Mouse (Mus musculus) MEL (cell line): ENCODE data around the gene Dnajb14. TPM values are rescaled to one million over a fixed set of nuclear protein-coding genes. Genes with fewer than 3 reads are reported as not detected.

Experiments used
- DNase-seq: peaks from one replicate; pipeline ENCODE4 v3.0.0; 2011; ENCODE audit warnings: low read depth, low spot score
- H3K27ac ChIP-seq: 2 replicates; pipeline ENCODE4 v1.5.1; 2012; ENCODE audit warnings: low read depth, mild to moderate bottlenecking, control low read depth, low read length, moderate library complexity; ENCODE audit not compliant: control insufficient read depth
- H3K27me3 ChIP-seq, 2 experiments: fragments of 150-350 bp in 1 of 2; sonication (generic) in 1 of 2; 2 replicates each; pipeline ENCODE4 v1.6.1; 2012; ENCODE audit warnings: low read length in 2 of 2, mild to moderate bottlenecking in 2 of 2, improper control_type of control experiment in 1 of 2, moderate library complexity in 1 of 2; ENCODE audit not compliant: insufficient read depth in 2 of 2, control insufficient read depth in 1 of 2
- H3K36me3 ChIP-seq, 2 experiments: 2 replicates each; pipeline ENCODE4 v1.6.1; 2012 to 2014; ENCODE audit warnings: low read length in 2 of 2, improper control_type of control experiment in 1 of 2, inconsistent platforms in 1 of 2, mild to moderate bottlenecking in 1 of 2; ENCODE audit not compliant: insufficient read depth in 2 of 2, control insufficient read depth in 1 of 2
- H3K4me1 ChIP-seq, 2 experiments: fragments of 150-350 bp in 1 of 2; sonication (generic) in 1 of 2; 2 replicates each; pipeline ENCODE4 v1.6.1; 2012; ENCODE audit warnings: low read length in 2 of 2, improper control_type of control experiment in 1 of 2, mild to moderate bottlenecking in 1 of 2; ENCODE audit not compliant: insufficient read depth in 2 of 2, control insufficient read depth in 1 of 2
- H3K4me3 ChIP-seq, 2 experiments: fragments of 150-350 bp in 1 of 2; sonication (generic) in 1 of 2; 2 replicates each; pipeline ENCODE4 v1.5.1; 2012; ENCODE audit warnings: low read depth in 2 of 2, low read length in 2 of 2, mild to moderate bottlenecking in 2 of 2, moderate library complexity in 2 of 2, control low read depth in 1 of 2, improper control_type of control experiment in 1 of 2; ENCODE audit not compliant: control insufficient read depth in 1 of 2, insufficient read depth in 1 of 2
- H3K79me2 ChIP-seq: 2 replicates; pipeline ENCODE4 v1.6.1; 2012; ENCODE audit warnings: mild to moderate bottlenecking, low read length, moderate library complexity; ENCODE audit not compliant: control insufficient read depth, poor library complexity, insufficient read depth
- H3K9ac ChIP-seq: 2 replicates; pipeline ENCODE4 v1.6.1; 2012; ENCODE audit warnings: low read depth, mild to moderate bottlenecking, control low read depth, low read length, moderate library complexity; ENCODE audit not compliant: control insufficient read depth, poor library complexity, severe bottlenecking
- H3K9me3 ChIP-seq: fragments of 150-350 bp; sonication (generic); replicated peaks from 2 replicates; pipeline ENCODE4 v1.6.1; 2012; ENCODE audit warnings: mild to moderate bottlenecking, low read length, improper control_type of control experiment, moderate library complexity; ENCODE audit not compliant: insufficient read depth
- CHD1 ChIP-seq: IDR thresholded peaks from 2 replicates; pipeline ENCODE4 v1.6.1; 2012; ENCODE audit warnings: low read depth, mild to moderate bottlenecking, inconsistent platforms, low read length, improper control_type of control experiment
- CTCF ChIP-seq, 3 experiments: IDR thresholded peaks in 2 of 3; conservative IDR thresholded peaks in 1 of 3; 2 replicates each; pipeline ENCODE4 v1.5.1; 2011 to 2012; ENCODE audit warnings: low read length in 3 of 3, low read depth in 2 of 3, mild to moderate bottlenecking in 2 of 3, improper control_type of control experiment in 1 of 3, inconsistent platforms in 1 of 3, mixed read lengths in 1 of 3, moderate library complexity in 1 of 3; ENCODE audit not compliant: control insufficient read depth in 1 of 3, insufficient read depth in 1 of 3, poor library complexity in 1 of 3, severe bottlenecking in 1 of 3
- ETS1 ChIP-seq: IDR thresholded peaks from 2 replicates; pipeline ENCODE4 v1.6.1; 2012; ENCODE audit warnings: low read depth, mild to moderate bottlenecking, inconsistent platforms, low read length, improper control_type of control experiment, moderate library complexity
- GABPA ChIP-seq: IDR thresholded peaks from 2 replicates; pipeline ENCODE4 v1.6.1; 2012; ENCODE audit warnings: low read depth, mild to moderate bottlenecking, inconsistent platforms, low read length, improper control_type of control experiment, moderate library complexity
- JUND ChIP-seq: IDR thresholded peaks from 2 replicates; pipeline ENCODE4 v1.6.1; 2011; ENCODE audit warnings: low read depth, mild to moderate bottlenecking, improper control_type of control experiment, low read length
- MAX ChIP-seq: IDR thresholded peaks from 2 replicates; pipeline ENCODE4 v1.6.1; 2011; ENCODE audit warnings: low read length, improper control_type of control experiment
- MAZ ChIP-seq: IDR thresholded peaks from 2 replicates; pipeline ENCODE4 v1.6.1; 2012; ENCODE audit warnings: low read depth, mild to moderate bottlenecking, inconsistent platforms, low read length, improper control_type of control experiment
- NELFE ChIP-seq: IDR thresholded peaks from 2 replicates; pipeline ENCODE4 v1.6.1; 2011; ENCODE audit warnings: low read depth, low read length, improper control_type of control experiment
- NRF1 ChIP-seq: IDR thresholded peaks from 2 replicates; pipeline ENCODE4 v1.6.1; 2014; ENCODE audit warnings: low read depth, mild to moderate bottlenecking, inconsistent platforms, low read length, improper control_type of control experiment, moderate library complexity; ENCODE audit not compliant: poor library complexity, insufficient read depth, severe bottlenecking
- POLR2A ChIP-seq, 2 experiments: IDR thresholded peaks; 2 replicates each; pipeline ENCODE4 v1.6.1; 2011 to 2012; ENCODE audit warnings: low read length in 2 of 2, mild to moderate bottlenecking in 2 of 2, control low read depth in 1 of 2, improper control_type of control experiment in 1 of 2, low read depth in 1 of 2, moderate library complexity in 1 of 2; ENCODE audit not compliant: control insufficient read depth in 1 of 2, insufficient read depth in 1 of 2, poor library complexity in 1 of 2
- POLR2AphosphoS2 ChIP-seq: IDR thresholded peaks from 2 replicates; pipeline ENCODE4 v1.6.1; 2011; ENCODE audit warnings: low read length, improper control_type of control experiment
- RAD21 ChIP-seq: IDR thresholded peaks from 2 replicates; pipeline ENCODE4 v1.6.1; 2011; ENCODE audit warnings: mild to moderate bottlenecking, low read depth, low read length, improper control_type of control experiment
- SMC3 ChIP-seq: IDR thresholded peaks from 2 replicates; pipeline ENCODE4 v1.6.1; 2011; ENCODE audit warnings: low read depth, low read length, improper control_type of control experiment
- TCF12 ChIP-seq: IDR thresholded peaks from 2 replicates; pipeline ENCODE4 v1.6.1; 2014; ENCODE audit warnings: low read depth, mild to moderate bottlenecking, inconsistent platforms, low read length, improper control_type of control experiment, moderate library complexity
- USF1 ChIP-seq: IDR thresholded peaks from 2 replicates; pipeline ENCODE4 v1.6.1; 2014; ENCODE audit warnings: low read depth, mild to moderate bottlenecking, inconsistent platforms, low read length, improper control_type of control experiment, moderate library complexity
- USF2 ChIP-seq, 2 experiments: IDR thresholded peaks; 2 replicates each; pipeline ENCODE4 v1.6.1; 2011 to 2012; ENCODE audit warnings: improper control_type of control experiment in 2 of 2, low read length in 2 of 2, borderline replicate concordance in 1 of 2, inconsistent platforms in 1 of 2, low read depth in 1 of 2, mild to moderate bottlenecking in 1 of 2; ENCODE audit not compliant: insufficient read depth in 1 of 2
- ZC3H11A ChIP-seq: IDR thresholded peaks from 2 replicates; pipeline ENCODE4 v1.6.1; 2012; ENCODE audit warnings: low read depth, mild to moderate bottlenecking, inconsistent platforms, low read length, improper control_type of control experiment
- ZKSCAN1 ChIP-seq: IDR thresholded peaks from 2 replicates; pipeline ENCODE4 v1.6.1; 2012; ENCODE audit warnings: low read depth, mild to moderate bottlenecking, inconsistent platforms, low read length, improper control_type of control experiment, moderate library complexity
- ZMIZ1 ChIP-seq: IDR thresholded peaks from 2 replicates; pipeline ENCODE4 v1.6.1; 2012; ENCODE audit warnings: low read depth, mild to moderate bottlenecking, inconsistent platforms, low read length, improper control_type of control experiment, moderate library complexity
- ZNF384 ChIP-seq: IDR thresholded peaks from 2 replicates; pipeline ENCODE4 v1.6.1; 2012; ENCODE audit warnings: low read depth, mild to moderate bottlenecking, inconsistent platforms, low read length, improper control_type of control experiment
- polyA plus RNA-seq, 2 experiments: library from polyadenylated mRNA; stranded (reverse) in 1 of 2; unstranded in 1 of 2; fragments of >175 nt in 1 of 2; fragments of >200 nt in 1 of 2; gene quantifications; 2 replicates each; pipeline versions ENCODE4 v1.2.1 to v1.2.4; 2012; ENCODE audit warnings: low replicate concordance in 2 of 2, low read depth in 1 of 2; ENCODE audit not compliant: insufficient read length in 2 of 2, insufficient read depth in 1 of 2, missing spikeins in 1 of 2
- total RNA-seq: library from RNA; depleted of rRNA; stranded (reverse); fragments of 300-350 nt; gene quantifications from 2 replicates; pipeline ENCODE4 v1.2.3, GENCODE M21; 2012

The Dnajb14 gene
- total and polyA plus RNA-seq, 3 experiments = 4.2 to 6.1 TPM; not detected in 1

DNA sequence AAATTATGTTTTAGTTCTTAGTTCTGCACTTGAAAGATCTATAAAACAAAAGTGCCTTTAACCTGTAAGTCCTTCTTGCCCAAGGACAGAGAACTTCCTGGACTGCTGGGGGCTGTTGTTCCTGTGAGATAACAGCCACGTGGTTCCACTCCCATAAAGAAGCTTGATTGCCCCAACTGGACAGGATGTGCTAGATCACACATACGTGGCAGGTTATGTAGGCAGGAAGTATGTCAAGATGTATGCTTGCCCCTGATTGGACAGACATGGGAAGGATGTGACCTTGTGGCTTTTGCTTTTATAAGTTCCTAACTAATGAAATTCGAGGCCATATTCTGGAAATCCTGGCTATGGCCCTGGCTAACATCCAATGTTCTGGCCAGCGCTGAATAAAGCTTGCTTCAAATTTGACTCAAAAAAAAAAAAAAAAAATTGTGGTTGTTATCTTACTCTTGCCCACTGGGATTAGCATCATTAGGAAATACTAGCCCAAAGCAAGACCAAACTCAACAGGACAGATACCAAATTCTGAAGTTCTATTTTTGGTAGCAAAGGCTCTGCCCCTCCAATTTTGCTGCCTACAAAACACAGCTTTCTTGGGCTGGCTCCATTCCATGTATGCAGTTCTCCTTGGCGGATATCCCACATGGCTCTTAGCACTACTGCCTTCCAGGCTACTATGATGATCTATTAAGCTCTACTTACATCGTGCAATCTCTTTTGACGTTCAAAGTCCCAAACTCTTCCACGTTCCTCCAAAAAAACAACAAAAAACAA lies 6.9 kb upstream of the Dnajb14 start (continued):
- TF ChIP-seq ETS1 (no peak), SMC3 (no peak)

DNA sequence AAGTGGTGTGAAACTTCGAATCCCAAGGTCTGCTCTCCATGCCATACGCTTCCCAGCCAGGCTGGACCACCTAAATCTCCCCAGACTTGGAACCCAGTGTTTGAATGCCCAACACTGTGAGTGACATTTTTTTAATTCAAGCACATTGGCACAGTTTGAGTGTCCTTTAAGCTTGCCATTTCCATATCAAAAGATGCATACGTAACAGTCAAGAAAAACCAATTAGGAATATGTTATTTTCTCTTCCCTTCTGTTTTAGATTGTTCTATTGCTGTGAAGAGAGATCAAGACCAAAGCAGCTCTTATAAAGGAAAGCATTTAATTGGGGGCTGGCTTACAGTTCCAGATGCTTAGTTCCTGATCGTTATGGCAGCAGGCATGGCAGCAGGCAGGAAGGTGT lies 6.0 kb upstream of the Dnajb14 start:
- TF ChIP-seq CHD1 (no peak), ZMIZ1 (no peak)
- H3K79me2 ChIP-seq = peaks cover 17% of the 10 kb centered on the region

DNA sequence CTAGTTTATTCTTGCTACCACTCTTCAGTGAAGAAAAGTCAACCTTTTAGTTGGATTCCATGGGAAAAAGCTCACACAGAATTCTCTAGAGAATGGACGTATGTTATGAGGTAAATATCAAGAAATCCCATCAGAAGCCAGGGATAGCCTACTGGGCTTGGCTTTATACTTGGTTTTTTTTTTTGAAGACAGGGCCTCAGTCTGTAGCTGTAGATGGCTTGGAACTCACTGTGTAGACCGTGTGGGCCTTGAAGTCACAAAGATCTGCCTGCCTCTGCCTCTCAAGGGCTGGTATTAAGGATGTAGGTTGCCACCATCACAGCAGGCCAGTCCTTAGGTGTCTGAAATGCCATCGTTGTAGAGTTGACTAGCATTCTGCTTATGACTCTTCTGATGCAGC lies 4.9 kb upstream of the Dnajb14 start:
- TF ChIP-seq ZNF384 (peak; percentile 79), USF2 (IDR thresholded peaks at IDR 0.05; ENCODE audit: borderline replicate concordance in 1 of 2, insufficient read depth in 1 of 2, low read depth in 1 of 2, low read length in 2 of 2) (no peak)
- Histone ChIP-seq H3K79me2 (peaks cover 25% of the 10 kb centered on the region), H3K27me3 (no peaks in the 10 kb centered on the region), H3K4me3 (peak overlapping the region in 1 of 2 experiments; percentile 43; a peak in 1 of 4 replicates), H3K4me1 (peaks cover 9 to 18% of the 10 kb centered on the region in 2 experiments), H3K36me3 (peaks cover 3 to 33% of the 10 kb centered on the region in 2 experiments), H3K9ac (peak overlapping the region; percentile 96; the same call in 1 of the 2 replicates), H3K9me3 (no peaks in the 10 kb centered on the region), H3K27ac (peak overlapping the region; percentile 31; the same call in 1 of the 2 replicates)
- no peak for DNase-seq

More for the DNA sequence above, 6.0 kb upstream of the Dnajb14 start:
- no peak overlapping the region for H3K4me3 ChIP-seq
- peaks cover 9 to 18% of the 10 kb centered on the region in 2 experiments for H3K4me1 ChIP-seq
- H3K27ac ChIP-seq = no peak overlapping the region
- no peaks in the 10 kb centered on the region for H3K9me3 ChIP-seq
- DNase-seq = no peak
- no peak overlapping the region for H3K9ac ChIP-seq
- peaks cover 3 to 30% of the 10 kb centered on the region in 2 experiments for H3K36me3 ChIP-seq
- no peaks in the 10 kb centered on the region for H3K27me3 ChIP-seq

DNA sequence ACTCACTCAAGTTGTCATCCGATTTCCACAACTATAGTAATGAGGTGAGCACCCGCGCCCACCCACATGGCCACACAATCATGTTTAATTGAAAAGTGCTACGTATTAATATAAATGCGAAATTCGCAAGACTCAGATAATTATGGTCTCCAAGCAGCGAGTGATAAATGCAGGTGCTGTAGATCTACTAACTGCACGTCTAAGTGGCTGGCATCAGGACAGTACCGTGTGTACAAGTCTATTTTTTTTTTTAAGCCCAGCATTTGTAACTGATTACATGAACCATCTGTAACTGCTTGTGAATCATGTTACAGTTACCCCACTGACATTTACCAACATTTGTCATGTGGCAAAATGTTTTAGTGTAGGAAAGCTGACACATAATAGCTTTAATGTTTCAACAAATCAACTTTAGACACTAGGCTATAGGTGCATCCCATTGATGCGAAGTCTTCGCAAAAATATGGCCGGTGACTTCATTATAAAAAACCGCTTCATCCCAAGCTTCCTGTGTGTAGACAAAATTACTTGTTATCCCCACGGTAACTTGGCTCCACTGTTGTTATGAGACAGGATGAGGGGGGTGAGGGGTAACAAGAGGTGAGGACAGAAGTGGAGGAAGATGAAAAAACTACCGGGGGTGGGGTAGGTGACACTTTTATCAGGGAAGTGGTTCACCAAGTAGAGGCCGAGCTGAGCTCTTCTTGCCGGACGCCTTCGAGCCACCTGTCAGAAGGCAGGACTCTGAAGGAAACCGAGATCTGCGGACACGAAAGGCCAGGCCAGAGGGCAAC lies 3.9 kb upstream of the Dnajb14 start:
- Histone ChIP-seq H3K4me3 (peak overlapping the region; percentile 43 to 84), H3K27ac (peak overlapping the region; percentile 98), H3K4me1 (peaks cover 5 to 18% of the 10 kb centered on the region in 2 experiments), H3K9me3 (no peaks in the 10 kb centered on the region), H3K9ac (peak overlapping the region; percentile 96), H3K27me3 (no peaks in the 10 kb centered on the region), H3K36me3 (peaks cover 3 to 28% of the 10 kb centered on the region in 2 experiments), H3K79me2 (peaks cover 32% of the 10 kb centered on the region)
- peak; percentile 88 for DNase-seq
- TF ChIP-seq NELFE (no peak), USF1 (peak; percentile 4; the same call in 1 of the 2 replicates), USF2 (IDR thresholded peaks at IDR 0.05; ENCODE audit: borderline replicate concordance in 1 of 2, insufficient read depth in 1 of 2, low read depth in 1 of 2, low read length in 2 of 2) (no peak), NRF1 (no peak), GABPA (no peak), POLR2AphosphoS2 (no peak), MAX (peak; percentile 34; the same call in 1 of the 2 replicates), TCF12 (peak; percentile 29; the same call in 1 of the 2 replicates), JUND (no peak), ZKSCAN1 (no peak), ZMIZ1 (no peak), ETS1 (no peak; the same call in 1 of the 2 replicates), ZC3H11A (no peak), ZNF384 (peak; percentile 65), MAZ (no peak), RAD21 (no peak), CTCF (IDR thresholded peaks at IDR 0.05 in 2 of 3, conservative IDR thresholded peaks at IDR 0.05 in 1 of 3; ENCODE audit: control insufficient read depth in 1 of 3, insufficient read depth in 1 of 3, low read depth in 2 of 3, low read length in 3 of 3, poor library complexity in 1 of 3, severe bottlenecking in 1 of 3) (no peak), POLR2A (IDR thresholded peaks at IDR 0.05; ENCODE audit: control insufficient read depth in 1 of 2, insufficient read depth in 1 of 2, low read depth in 1 of 2, low read length in 2 of 2, poor library complexity in 1 of 2) (no peak)
